Mouse (Mus musculus) thymus, adult 18-20 months (tissue): ENCODE results near the gene Slc12a4.
"Not testable (repeated sequence)": the region's sequence is repeated elsewhere in the genome, so short reads cannot be mapped to it uniquely, and the experiment has no call there.

Experiments used
- DNase-seq, 2 experiments: peaks; one replicate each; pipeline ENCODE4 v3.0.0; 2022; ENCODE audit warnings: mixed read lengths in 2 of 2

Slc12a4 gene

DNA sequence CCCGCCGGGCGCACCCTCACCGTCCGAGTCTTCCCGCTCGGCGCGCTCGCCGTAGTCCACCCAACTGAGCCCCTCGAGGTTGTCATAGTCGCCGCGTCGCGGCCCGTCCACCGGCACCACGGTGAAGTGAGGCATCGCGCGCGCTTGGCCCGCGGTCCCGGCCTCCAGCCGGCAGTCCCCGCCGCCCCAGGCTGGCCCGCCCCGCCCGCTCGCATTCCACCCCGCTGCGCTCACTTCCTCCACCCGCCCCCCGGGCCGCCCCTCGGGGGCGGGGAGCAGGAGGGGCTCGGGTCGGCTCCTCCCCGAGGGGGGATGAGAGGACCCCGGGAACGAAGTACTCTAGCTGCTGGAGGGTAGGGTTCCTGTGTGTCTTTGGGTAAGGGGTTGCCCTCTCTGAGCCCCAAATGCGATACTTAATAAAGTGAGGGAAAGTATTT is at the start of gene Slc12a4:
Slc12a4 (minus strand) TSS at position 193 of the 437 bp plus-strand sequence.
- peak; percentile 78 to 79 for DNase-seq

DNA sequence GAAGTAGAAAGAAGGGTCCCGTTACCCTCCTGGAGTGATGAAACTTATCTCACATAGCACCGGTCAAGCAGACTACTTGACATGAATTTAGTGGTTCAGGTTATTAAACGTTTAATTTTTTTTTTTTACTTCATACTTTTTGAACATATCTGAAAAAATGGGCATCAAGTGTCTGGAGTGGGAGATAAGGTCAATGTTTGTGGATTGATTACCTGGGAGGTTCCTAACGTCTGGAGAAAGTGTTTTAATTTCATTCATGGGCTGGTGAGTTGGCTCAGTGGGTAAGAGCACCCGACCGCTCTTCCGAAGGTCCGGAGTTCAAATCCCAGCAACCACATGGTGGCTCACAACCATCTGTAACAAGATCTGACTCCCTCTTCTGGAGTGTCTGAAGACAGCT is 46.3 kb upstream of the Slc12a4 start:
- not testable (repeated sequence) for DNase-seq

DNA sequence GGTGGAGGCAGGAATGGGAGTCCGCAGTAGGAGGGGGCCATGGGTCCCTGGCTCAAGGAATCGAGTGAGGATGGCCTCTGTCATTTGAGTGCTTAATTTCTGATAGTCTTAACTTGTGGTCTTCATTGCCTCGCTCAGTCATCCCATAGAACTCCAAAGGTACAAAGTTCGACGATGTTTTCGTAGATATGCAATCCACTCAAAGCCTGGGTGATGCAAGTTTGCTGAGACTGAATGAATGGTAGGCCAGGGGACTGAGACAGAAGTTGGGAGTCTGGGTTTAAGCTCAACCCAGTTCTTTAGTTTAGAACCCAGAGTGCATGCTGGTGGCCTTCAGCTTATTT is 45.7 kb upstream of the Slc12a4 start, which contains the start of gene Ddx28:
Ddx28 (minus strand) TSS at position 240 of the 344 bp plus-strand sequence.
- DNase-seq = no peak

DNA sequence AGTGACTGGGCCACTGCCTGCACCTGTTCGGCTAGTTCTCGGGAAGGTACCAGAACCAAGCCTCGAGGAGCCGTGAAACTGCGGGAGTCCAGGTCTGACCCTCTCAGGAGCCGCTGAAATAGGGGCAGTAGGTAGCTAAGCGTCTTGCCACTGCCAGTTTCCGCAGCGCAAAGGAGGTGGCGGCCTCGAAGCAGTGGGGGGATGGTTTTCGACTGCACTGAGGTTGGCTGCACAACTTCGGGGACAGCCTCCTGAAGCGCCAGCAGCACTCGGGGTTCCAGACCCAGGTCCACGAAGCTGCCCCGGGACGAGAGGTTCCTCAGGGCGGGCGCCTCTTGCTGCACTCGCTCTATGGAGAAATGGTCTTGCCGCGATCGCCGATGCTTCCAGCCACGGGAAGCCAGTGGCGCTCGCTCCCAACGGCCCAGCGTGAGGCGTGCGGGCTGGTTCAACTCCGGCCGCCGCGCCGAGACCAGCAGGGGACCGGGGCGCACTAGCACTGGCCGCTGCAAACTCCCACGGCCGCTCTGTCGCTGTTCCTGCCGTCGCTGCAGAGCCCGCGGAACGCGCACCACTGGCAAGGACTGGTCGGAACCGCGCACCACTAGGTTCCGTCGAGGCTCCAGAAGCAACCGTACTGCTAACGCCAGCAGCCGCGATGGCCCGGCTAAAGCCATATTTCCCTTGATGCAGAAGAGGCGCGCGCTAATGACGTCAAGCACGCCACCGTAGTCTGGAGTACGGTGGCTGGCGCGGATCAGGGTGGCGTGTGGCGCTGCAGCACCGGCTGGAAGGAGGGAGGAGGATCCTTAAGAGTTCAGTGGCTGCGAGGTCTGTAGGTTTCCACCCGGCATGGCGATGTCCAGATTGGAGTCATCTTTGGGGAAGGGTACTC is 45.1 kb upstream of the Slc12a4 start:
- DNase-seq = peak; percentile 77 to 83

DNA sequence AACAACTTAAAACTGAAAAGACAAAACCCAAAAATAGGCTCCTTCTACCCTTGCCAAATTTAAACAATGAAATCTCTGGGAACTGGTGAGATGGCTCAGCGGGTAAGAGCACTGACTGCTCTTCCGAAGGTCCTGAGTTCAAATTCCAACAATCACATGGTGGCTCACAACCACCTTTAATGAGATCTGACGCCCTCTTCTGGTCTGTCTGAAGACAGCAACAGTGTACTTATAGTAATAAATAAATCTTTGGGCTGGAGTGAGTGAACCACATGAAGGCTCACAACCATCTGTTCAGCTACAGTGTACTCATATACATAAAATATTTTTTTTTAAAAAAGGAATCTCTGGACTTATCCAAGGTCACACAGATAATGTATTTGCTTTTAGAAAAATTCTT is 42.0 kb upstream of the Slc12a4 start:
- not testable (repeated sequence) for DNase-seq

DNA sequence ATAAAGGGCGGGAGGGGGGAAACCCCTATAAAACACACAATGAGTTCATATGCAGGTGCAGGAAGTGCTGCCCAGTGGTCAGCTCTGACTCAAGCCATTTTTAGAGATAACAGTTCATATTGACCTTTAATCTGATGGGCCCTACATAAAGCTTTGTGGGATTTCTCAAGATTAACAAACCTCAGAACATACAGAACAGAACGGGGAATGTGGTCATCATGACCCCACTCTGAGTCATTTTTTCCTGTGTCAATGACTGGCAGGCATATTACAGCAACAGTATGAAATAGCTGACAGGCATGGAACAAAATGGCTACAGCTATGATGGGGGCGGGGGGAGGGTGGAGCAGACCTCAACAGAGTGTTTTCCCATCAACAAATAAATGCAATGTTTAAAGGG is 41.2 kb upstream of the Slc12a4 start:
- DNase-seq = no peak

DNA sequence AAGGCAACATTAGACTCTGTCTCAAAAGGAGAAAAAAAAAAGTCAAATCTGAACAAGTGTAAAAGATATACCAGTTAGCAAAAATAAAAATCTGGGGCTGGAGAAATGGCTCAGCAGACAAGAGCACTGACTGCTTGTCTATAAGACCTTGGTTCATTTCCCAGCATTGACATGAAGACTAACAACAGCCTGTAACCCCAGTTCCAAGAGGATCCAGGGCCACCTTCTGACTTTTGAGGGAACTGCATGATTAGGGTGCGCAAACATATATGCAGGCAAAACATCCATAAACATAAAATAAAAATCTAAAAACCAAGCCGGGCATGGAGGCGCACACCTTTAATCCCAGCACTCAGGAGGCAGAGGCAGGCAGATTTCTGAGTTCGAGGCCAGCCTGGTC is 40.5 kb upstream of the Slc12a4 start:
- DNase-seq = no peak

DNA sequence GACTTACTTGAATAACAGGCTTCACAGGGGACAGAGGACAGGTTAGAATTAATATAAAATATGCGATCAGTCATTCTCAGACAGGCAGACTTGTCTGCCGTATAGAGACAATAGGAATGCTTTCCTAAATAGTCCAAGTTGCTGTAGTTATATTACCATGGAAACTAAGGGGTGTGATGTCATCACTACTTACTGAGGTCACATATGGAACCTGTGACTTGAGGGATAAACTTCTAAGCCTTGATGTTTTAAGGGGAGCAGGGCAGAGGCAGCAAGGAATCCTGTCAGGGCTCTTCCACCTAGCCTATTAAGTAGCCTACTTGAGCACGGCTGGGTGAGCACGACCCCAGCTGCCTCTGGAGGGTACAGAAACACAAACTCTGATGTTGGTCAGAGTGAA is 40.0 kb upstream of the Slc12a4 start, which contains the start of gene Dpep2nb:
Dpep2nb (minus strand) TSS at position 101 of the 400 bp plus-strand sequence.
- DNase-seq = no peak

DNA sequence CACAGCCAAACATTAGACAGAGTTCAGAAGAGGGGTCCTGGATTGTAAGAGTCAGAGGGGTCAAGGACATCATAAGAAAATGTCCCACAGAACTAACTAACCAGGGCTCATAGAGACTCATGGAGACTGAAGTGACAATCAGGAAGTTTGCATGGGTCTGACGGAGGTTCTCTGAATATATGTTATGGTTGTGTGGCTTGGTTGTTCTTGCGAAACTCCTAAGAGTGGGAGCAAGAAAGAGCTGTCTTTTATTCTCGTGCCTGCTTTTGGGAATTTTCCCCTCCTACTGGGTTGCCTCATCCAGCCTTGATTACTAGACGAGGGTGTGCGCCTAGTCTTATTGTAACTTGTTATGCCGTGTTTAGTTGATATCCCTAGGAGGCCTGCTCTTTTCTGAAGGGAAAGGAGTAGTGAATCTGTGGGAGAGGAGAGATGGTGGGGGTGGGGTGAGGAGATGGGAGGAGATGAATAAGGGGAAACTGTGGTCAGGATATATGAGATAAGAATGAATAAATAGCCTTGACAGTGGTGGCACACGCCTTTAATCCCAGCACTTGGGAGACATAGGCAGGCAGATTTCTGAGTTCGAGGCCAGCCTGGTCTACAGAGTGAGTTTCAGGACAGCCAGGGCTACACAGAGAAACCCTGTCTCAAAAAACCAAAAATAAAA is 38.8 kb upstream of the Slc12a4 start:
- no peak for DNase-seq

DNA sequence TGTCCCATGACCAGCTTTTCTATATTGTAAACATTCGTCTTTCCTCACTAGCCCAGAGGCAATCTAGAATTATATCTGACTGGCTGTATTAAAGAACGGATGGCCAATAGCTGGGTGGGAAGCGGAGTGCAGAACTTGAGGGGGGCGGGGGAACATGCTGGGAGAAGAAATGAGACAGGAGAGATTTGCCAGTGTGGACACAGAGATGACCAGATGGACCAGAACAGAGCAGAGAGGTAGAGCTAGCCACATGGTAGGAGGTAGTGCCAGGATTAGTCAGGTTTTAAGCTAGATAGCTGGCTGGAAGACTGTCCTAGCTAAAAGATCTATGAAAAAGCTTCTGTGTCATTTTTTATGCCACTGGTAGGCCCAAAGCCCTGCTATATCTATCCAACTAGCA is 36.0 kb upstream of the Slc12a4 start:
- DNase-seq = no peak

DNA sequence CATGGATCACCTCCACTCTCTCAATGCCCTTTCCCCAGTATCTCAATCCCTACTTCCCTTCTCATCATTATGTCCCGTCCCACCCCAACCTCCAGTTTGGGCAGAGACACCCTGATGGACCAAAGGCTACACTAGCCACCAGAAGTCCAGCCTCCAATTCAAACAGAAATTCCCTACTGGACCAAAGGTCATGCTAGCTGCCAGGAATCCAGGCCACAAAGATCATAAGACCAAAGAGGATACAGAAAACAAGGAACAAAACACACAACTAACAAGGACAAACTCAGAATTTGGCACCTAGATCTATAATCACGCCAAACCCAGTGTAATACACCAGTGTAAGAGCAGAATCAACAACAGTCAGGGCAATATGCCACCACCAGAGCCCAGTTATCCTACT is 33.1 kb upstream of the Slc12a4 start:
- no peak for DNase-seq

DNA sequence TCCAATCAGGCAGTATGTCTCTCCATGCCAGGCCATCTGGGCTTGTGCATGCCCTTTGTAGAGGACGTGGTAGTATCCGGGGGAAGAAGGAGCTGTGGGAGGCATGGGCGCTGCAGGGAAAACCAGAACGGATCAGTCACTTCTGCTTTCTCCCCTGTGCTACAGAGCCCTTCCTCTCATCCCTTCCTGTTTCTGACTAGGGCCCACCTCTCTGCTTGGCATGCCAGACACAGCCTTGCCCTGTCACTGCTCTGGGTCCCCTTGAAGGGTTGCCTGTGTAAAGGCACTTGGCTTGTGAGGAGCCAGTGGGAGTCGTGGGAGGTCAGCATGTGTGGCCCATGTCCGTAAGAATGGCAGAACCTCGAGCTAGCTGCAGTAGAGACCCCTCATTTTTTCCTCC is 30.5 kb upstream of the Slc12a4 start:
- DNase-seq = no peak

DNA sequence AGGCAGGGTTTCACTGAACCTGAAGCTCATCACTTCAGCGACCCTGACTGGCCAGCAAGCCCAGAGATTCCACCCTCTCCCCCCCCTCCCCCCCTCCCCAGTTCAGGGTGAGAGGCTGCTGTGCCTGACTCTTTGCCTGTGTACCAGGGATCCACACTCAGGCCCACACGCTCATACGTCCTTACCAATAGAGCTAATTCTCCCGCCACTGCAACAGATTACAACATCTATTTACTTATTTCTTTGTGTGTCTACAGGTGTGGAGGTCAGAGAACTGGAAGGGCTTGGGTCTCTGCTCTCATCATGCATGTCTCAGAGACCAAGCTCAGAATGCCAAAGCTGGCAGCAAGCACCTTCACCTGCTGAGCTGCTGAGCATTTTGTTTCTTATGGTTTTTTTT is 27.3 kb upstream of the Slc12a4 start:
- DNase-seq = no peak

DNA sequence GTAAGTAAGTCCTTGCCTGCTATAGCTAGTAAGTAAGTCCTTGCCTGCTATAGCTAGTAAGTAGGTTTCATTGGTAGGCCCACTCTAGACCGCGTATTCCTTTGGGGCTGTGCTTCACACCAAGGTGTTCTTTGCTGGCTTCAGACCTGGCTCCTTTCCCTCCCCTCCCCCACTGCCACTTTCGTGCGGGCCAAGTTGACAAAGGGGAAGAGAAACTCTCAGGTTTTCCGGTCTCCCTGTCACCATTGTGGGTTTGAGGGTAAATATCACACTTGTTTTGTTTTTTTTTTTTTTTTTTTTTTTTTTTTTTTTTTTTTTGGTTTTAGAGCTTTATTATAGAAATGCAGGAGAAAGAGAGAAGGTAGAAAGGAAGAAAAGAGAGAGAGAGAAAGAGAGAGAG is 26.6 kb upstream of the Slc12a4 start:
- peak; percentile 65 to 78 for DNase-seq

DNA sequence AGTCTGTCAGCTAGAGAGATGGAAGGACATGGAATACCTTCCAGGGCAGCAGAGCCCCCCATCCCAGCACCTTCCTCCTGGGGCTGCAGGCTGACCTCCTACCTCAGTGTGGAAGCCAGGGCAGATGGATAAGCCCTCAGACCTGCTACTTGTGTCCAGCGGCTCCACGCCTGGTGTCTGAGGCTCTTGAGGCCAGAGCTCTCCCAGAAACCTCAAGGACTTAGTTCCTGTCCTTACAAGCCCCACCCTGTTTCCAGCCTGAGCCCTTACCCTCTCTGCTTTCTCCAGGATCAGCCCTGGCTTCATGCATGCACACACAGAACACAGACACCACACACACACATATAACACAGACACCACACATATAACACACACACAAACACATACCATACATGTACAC is 25.6 kb upstream of the Slc12a4 start:
- no peak for DNase-seq

DNA sequence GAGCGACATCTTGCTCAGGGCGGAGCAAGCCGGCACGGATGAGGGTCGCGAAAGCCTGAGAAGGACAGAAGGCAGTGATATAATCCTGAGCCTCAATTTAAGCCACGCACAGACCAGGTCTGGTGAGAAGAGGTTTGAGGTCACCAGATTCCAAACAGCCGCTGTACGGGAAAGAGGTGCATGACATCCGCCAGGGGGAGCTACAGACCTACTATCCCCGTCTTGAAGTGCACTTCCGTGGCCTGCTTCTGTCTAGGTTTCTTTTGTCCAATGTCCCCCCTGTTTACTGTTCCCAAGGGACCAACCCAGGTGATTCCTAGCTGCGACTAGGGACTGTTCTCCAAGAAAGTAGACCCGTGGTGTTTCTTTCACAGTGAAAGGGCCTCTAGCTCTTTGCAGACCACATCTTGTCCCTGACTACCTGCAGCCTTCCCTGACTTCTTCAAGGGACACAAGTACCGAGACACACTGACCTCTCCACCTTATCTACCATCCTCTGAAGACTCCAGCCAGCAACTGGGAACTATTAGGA is 25.0 kb upstream of the Slc12a4 start, which contains the start of gene Dus2:
Dus2 (plus strand) TSS at position 482 of the 532 bp plus-strand sequence.
- peak; percentile 60 to 72 for DNase-seq

DNA sequence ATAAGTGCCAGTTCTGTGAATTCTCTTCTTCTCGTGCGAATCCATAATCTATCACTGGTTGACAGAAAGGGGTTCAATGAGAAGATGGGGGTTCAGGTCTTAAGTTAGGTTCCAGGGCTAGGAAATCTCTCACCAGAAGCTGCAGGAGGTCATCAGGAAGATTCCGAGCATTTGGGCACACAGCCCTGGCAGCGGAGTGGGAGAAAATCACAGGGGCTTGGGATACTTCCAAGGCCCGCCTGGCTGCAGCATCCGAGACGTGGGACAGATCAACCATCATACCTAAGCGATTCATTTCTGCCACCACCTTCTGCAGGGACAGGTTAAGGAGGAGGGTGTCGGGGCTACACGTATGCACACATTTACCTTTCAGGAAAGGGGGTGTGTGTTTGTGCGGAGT is 22.6 kb upstream of the Slc12a4 start:
- DNase-seq = no peak

DNA sequence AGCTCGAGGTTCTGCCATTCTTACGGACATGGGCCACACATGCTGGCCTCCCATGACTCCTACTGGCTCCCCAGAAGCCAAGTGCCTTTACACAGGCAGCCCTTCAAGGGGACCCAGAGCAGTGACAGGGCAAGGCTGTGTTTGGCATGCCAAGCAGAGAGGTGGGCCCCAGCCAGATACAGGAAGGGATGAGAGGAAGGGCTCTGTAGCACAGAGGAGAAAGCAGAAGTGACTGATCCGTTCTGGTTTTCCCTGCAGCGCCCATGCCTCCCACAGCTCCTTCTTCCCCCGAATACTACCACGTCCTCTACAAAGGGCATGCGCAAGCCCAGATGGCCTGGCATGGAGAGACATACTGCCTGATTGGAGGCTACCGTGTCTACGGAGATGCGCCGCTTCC is 17.5 kb upstream of the Slc12a4 start:
- not testable (repeated sequence) for DNase-seq

DNA sequence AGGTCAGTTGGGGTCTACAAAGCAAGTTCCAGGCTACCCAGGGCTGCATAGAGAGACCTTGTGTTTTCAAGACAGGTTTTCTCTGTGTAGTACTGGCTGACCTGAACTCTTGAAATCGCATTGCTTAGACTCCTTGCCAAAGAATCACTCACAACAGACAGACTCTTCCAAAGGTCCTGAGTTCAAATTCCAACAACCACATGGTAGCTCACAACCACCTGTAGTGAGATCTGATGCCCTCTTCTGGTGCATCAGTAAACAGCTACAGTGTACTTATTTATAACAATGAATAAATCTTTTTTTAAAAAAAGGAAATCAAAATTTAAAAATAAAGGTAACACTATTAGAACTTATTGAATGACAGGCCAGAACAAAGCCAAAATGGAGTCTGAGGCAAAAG is 15.2 kb upstream of the Slc12a4 start:
- no peak for DNase-seq

DNA sequence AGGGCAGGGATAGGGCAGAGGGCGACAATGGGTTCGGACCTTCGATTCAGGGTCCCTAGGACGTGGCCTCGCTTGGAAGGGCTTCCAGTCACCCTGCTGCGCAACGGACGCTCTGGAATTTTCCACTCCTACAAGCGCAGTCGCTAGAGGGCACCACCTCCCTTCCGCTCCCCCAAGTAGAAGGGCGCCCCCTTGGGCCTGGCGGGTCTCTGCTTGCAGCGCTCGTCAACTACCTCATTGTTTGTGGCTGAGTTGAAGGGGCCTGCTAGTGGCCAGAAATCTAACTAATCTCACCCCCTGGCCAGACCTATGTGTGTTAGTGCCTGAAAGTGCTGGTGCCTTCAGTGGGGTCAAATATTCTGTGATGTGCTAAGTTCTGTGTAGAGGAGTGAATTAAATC is 13.4 kb upstream of the Slc12a4 start, which contains the start of gene Dpep3:
Dpep3 (minus strand) TSS at position 105 of the 400 bp plus-strand sequence.
- DNase-seq = no peak

DNA sequence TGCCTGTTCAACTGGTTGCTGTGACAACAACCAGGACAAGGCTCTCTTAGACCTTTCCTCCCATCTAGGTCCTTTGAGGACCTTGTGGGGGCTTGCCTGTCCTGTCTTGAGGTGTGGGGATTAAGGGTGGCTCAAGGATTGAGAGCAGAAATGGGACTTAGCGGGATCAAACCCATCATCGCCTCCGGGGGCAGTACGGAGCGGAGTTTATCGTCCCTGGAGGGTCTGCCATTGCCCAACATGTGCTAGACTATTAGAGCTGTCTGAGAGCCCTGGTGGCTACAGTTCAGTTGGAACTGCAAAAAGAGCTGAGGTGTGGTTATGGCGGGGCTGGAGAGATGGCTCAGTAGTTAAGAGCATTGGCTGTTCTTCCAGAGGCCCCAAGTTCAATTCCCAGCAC is 9.5 kb upstream of the Slc12a4 start:
- DNase-seq = no peak

DNA sequence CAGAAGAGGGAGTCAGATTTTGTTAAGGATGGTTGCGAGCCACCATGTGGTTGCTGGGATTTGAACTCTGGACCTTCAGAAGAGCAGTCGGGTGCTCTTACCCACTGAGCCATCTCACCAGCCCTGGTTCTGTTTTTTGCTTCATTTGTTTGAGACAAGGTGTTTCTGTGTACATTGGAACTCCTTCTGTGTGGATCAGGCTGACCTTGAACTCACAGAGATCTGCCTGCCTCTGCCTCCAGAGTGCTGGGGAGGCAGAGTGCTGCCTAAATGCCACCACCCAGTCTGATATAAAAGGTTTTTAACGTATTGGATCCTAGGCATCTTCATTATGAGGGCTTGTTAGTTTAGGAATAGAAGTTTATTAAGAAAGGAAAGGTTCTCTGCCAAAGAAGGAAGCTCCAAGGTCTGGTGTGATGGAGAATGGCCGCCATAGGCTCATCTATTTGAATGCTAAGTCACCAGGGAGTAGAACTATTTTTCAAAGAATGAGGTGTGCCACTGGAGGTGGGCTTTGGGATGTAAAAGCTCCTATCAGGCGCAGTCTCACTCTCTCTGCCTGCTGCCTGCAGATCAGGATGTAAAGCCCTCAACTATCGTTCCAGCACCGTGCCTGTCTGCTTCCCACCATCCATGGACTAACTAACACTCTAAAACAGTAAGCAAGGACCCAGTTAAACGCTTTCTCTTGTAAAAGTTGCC is 5.3 kb upstream of the Slc12a4 start:
- DNase-seq = no peak

DNA sequence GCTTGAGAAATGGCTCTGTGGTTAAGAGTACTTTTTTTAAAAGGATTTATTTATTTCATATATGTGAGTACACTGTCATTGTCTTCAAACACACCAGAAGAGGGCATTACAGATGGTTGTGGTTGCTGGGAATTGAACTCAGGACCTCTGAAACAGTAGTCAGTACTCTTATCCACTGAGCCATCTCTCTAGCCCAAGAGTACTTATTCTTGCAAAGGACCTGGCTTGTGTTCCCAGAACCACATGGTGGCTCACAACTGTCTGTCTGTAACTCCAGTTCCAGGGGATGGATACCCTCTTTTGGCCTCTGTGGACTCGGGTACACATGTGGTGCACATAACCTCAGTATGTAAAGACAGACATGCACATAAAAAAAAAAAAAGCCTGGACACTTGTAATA is 3.5 kb upstream of the Slc12a4 start:
- no peak for DNase-seq
